In genomic region chr7:39615092-39615491, GRCm38 (mm10) we compare ENCODE assay signal across 27 mouse cellular contexts.
A peak's percentile ranks its signal among the peaks of the same experiment; 100 is the strongest.
DNase-seq lines count a peak whose midpoint lies in the region; ATAC-seq and TF ChIP-seq lines count a peak whose summit lies in the region.
"Had no signal": no experiment of that assay in that cellular context is flagged by ENCODE, and none has a peak within 500 bp of the region (broad histone marks: within the 10 kb centered on the region; RNA-seq: fewer than 3 reads in every experiment).

No protein-coding gene starts in this region.

- peaks cover 11% of the 10 kb centered on the region for H3K4me1 ChIP-seq in bone marrow macrophage, adult 2 months (ENCODE audit: control insufficient read depth, insufficient read depth, low read length)
- H3K4me1 ChIP-seq in forebrain, embryonic 15.5 days: no peaks in the 10 kb centered on the region
- H3K4me1 ChIP-seq: embryonic facial prominence, embryonic 13.5 days; embryonic facial prominence, embryonic 15.5 days; forebrain, embryonic 12.5 days had no signal

- no peak overlapping the region for H3K4me2 ChIP-seq in forebrain, embryonic 15.5 days (replicated peaks)
- H3K4me2 ChIP-seq: embryonic facial prominence, embryonic 13.5 days; embryonic facial prominence, embryonic 15.5 days; forebrain, embryonic 12.5 days had no signal

- ATAC-seq in granulocyte monocyte progenitor cell, adult 5-6 weeks (replicated peaks; ENCODE audit: poor library complexity, severe bottlenecking): peak; percentile 37; the same call in 1 of the 2 replicates
- peak; percentile 71 for ATAC-seq in megakaryocyte progenitor cell, adult 5-6 weeks (replicated peaks; ENCODE audit: poor library complexity)
- no peak for ATAC-seq in forebrain, embryonic 15.5 days (replicated peaks)
- ATAC-seq: activated CD4-positive, CD25-positive, alpha-beta regulatory T cell, adult 4 months; CD4-positive, CD25-positive, alpha-beta regulatory T cell, adult 4 months; forebrain, embryonic 14.5 days; forebrain, postnatal 0 days; Patski had no signal

- peak overlapping the region; percentile 55 for H3K27ac ChIP-seq in bone marrow macrophage, adult 2 months (ENCODE audit: insufficient read depth, low read depth, low read length)
- H3K27ac ChIP-seq in forebrain, embryonic 15.5 days (replicated peaks): no peak overlapping the region
- H3K27ac ChIP-seq: embryonic facial prominence, embryonic 13.5 days; embryonic facial prominence, embryonic 15.5 days; forebrain, embryonic 10.5 days; forebrain, embryonic 12.5 days had no signal

- H3K9me3 ChIP-seq in forebrain, embryonic 15.5 days: no peaks in the 10 kb centered on the region
- H3K9me3 ChIP-seq: embryonic facial prominence, embryonic 13.5 days; embryonic facial prominence, embryonic 15.5 days; forebrain, embryonic 10.5 days; forebrain, embryonic 12.5 days had no signal

- H3K4me3 ChIP-seq in bone marrow macrophage, adult 2 months (ENCODE audit: insufficient read depth, low read length): no peak overlapping the region
- H3K4me3 ChIP-seq in forebrain, embryonic 15.5 days: no peak overlapping the region
- H3K4me3 ChIP-seq: embryonic facial prominence, embryonic 13.5 days; embryonic facial prominence, embryonic 15.5 days; erythroblast, embryonic 14.5 days; forebrain, embryonic 10.5 days; forebrain, embryonic 12.5 days had no signal

- TF ChIP-seq CTCF in bone marrow macrophage, adult 2 months (IDR thresholded peaks at IDR 0.05; ENCODE audit: low read depth, low read length): no peak

- H3K27me3 ChIP-seq in forebrain, embryonic 15.5 days: no peaks in the 10 kb centered on the region
- H3K27me3 ChIP-seq: CH12.LX; embryonic facial prominence, embryonic 13.5 days; embryonic facial prominence, embryonic 15.5 days; forebrain, embryonic 12.5 days had no signal

- H3K9ac ChIP-seq in forebrain, embryonic 15.5 days (replicated peaks): no peak overlapping the region
- H3K9ac ChIP-seq: embryonic facial prominence, embryonic 13.5 days; embryonic facial prominence, embryonic 15.5 days; forebrain, embryonic 12.5 days; forebrain, postnatal 0 days had no signal

- DNase-seq in right cerebral cortex, postnatal 4 days: no peak
- DNase-seq in ovary, postnatal 10 days (ENCODE audit: low spot score): no peak
- DNase-seq: adrenal gland, adult 8-10 months; adrenal gland, postnatal 25 days; B cell, adult 2 months; cerebellum, adult 11-12 months; cerebellum, adult 2 months; cerebellum, adult 9-10 months; cerebellum, postnatal 10 days; cerebellum, postnatal 25 days; embryo, embryonic 11 days; forebrain, postnatal 0 days had no signal

- no peak for TF ChIP-seq POLR2A in bone marrow macrophage, adult 2 months (IDR thresholded peaks at IDR 0.05; ENCODE audit: borderline replicate concordance, low read depth, low read length)

- 83% methylated on average over 2 of the region's 2 CpGs for WGBS in forebrain, embryonic 15.5 days

- no peaks in the 10 kb centered on the region for H3K36me3 ChIP-seq in forebrain, embryonic 15.5 days
- H3K36me3 ChIP-seq: embryonic facial prominence, embryonic 13.5 days; embryonic facial prominence, embryonic 15.5 days; forebrain, embryonic 10.5 days; forebrain, embryonic 12.5 days; G1E had no signal
